Mouse (Mus musculus) bone marrow macrophage, adult 2 months (primary cell): ENCODE data around the gene Psma5.

Experiments
- CTCF ChIP-seq: IDR thresholded peaks from 2 replicates; pipeline ENCODE4 v1.5.1; 2012; ENCODE audit warnings: low read depth, mild to moderate bottlenecking, low read length, moderate library complexity
- POLR2A ChIP-seq: IDR thresholded peaks from 2 replicates; pipeline ENCODE4 v1.6.1; 2012; ENCODE audit warnings: mild to moderate bottlenecking, low read depth, low read length, borderline replicate concordance

GRCm38 (mm10) chr3:108289311-108290130 lies 32.8 kb downstream of the Psma5 start:
- TF ChIP-seq POLR2A, result no peak
- TF ChIP-seq CTCF, result no peak
